Mouse (Mus musculus) ES-Bruce4 (cell line): Measurements from ENCODE around the gene AC141477.1.

Experiments
- CTCF ChIP-seq: IDR thresholded peaks from one replicate; pipeline ENCODE4 v1.8.1; 2011; ENCODE audit warnings: low read depth, low read length
- EP300 ChIP-seq: IDR thresholded peaks from 2 replicates; pipeline ENCODE4 v1.6.1; 2011; ENCODE audit warnings: low read depth, low read length; ENCODE audit not compliant: insufficient read depth
- POLR2A ChIP-seq: IDR thresholded peaks from one replicate; pipeline ENCODE4 v1.8.1; 2011; ENCODE audit warnings: low read length; ENCODE audit not compliant: insufficient read depth

DNA sequence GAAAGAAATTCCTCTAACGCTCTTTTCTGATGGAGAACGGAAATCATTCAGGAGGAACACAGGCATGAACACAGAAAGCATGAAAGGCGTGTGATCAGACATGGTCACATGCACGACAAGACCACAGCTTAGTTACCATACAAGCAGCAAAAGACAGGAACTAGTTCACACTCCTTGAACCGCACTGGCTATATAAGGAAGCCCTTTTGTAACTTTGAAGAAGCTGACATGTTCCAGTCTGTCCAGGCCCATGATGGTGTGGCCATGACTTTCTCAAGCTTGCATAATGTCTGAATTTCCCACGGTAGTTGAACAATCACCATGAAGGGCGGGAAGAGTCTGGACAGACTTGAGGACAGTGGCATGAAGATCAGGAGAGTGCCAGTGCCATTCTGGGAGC, 14.6 kb downstream of the AC141477.1 start:
- TF ChIP-seq CTCF = no peak
- TF ChIP-seq POLR2A = no peak
- TF ChIP-seq EP300 = no peak
